ENCODE assay signal across 17 mouse cellular contexts in genomic region chr11:97066656-97067360, GRCm38 (mm10). TPM values are rescaled to one million over a fixed set of nuclear protein-coding genes. Genes with fewer than 3 reads are reported as not detected.
DNase-seq lines count a peak whose midpoint lies in the region; ATAC-seq and TF ChIP-seq lines count a peak whose summit lies in the region.
"Had no signal": no experiment of that assay in that cellular context is flagged by ENCODE, and none has a peak within 500 bp of the region (broad histone marks: within the 10 kb centered on the region; RNA-seq: fewer than 3 reads in every experiment).

No protein-coding gene starts in this region.

- no peaks in the 10 kb centered on the region for H3K4me1 ChIP-seq in lung, postnatal 0 days (ENCODE audit: insufficient read depth, low read depth, low read length)
- 0 out of 2 replicates have a peak, but pooled peaks cover 3% of the 10 kb centered on the region for H3K4me1 ChIP-seq in intestine, postnatal 0 days (replicated peaks; ENCODE audit: control insufficient read depth, insufficient read depth, low read length)
- H3K4me1 ChIP-seq: hindbrain, embryonic 15.5 days had no signal

- no peak for TF ChIP-seq EP300 in lung, postnatal 0 days (IDR thresholded peaks at IDR 0.05)

- no peak overlapping the region for H3K4me3 ChIP-seq in lung, postnatal 0 days (ENCODE audit: low read depth, low read length)
- no peak overlapping the region for H3K4me3 ChIP-seq in intestine, postnatal 0 days (ENCODE audit: low read depth, low read length)
- H3K4me3 ChIP-seq: heart, embryonic 15.5 days; hindbrain, embryonic 15.5 days; left cerebral cortex, adult 2 months; myocyte had no signal

- 59% methylated on average over 22 of the region's 22 CpGs for WGBS in lung, postnatal 0 days
- WGBS in intestine, postnatal 0 days: 47% methylated on average over 22 of the region's 22 CpGs

- no peak overlapping the region for H3K27ac ChIP-seq in lung, postnatal 0 days (ENCODE audit: low read length)
- H3K27ac ChIP-seq in intestine, postnatal 0 days (ENCODE audit: low read depth, low read length): no peak overlapping the region
- H3K27ac ChIP-seq: heart, embryonic 15.5 days; hindbrain, embryonic 15.5 days; left cerebral cortex, adult 2 months had no signal

- peak; percentile 53 for ATAC-seq in lung, postnatal 0 days
- peak; percentile 75 for ATAC-seq in intestine, postnatal 0 days
- ATAC-seq in monocyte, adult 5-6 weeks (replicated peaks; ENCODE audit: insufficient number of reproducible peaks, low FRiP score, low TSS enrichment, poor library complexity, severe bottlenecking): no peak

- H3K4me2 ChIP-seq in lung, postnatal 0 days (replicated peaks; ENCODE audit: low read depth, low read length): no peak overlapping the region
- no peak overlapping the region for H3K4me2 ChIP-seq in intestine, postnatal 0 days (replicated peaks; ENCODE audit: low read depth)
- H3K4me2 ChIP-seq: heart, embryonic 15.5 days; hindbrain, embryonic 15.5 days had no signal

- H3K36me3 ChIP-seq in lung, postnatal 0 days (ENCODE audit: insufficient read depth, low read length): peaks cover 8% of the 10 kb centered on the region; the same call in 1 of the 2 replicates
- peaks cover 25% of the 10 kb centered on the region for H3K36me3 ChIP-seq in intestine, postnatal 0 days (ENCODE audit: control insufficient read depth, insufficient read depth)
- H3K36me3 ChIP-seq: heart, embryonic 15.5 days had no signal

- H3K9ac ChIP-seq in lung, postnatal 0 days (replicated peaks; ENCODE audit: low read depth): no peak overlapping the region
- H3K9ac ChIP-seq in intestine, postnatal 0 days (ENCODE audit: low read depth, low read length): no peak overlapping the region
- H3K9ac ChIP-seq: heart, embryonic 15.5 days; hindbrain, embryonic 15.5 days had no signal

- DNase-seq in heart, adult 11 months: peak; percentile 88
- no peak for DNase-seq in heart, adult 18-20 months
- no peak for DNase-seq in lung, postnatal 0 days (ENCODE audit: low spot score)
- DNase-seq in lung, postnatal 25 days (ENCODE audit: low spot score): no peak
- DNase-seq in ZHBTc4 (ENCODE audit: low read depth, low spot score): peak; percentile 96
- no peak for DNase-seq in urinary bladder, postnatal 14 days (ENCODE audit: low spot score)
- DNase-seq: adrenal gland, postnatal 36 days; right cerebral cortex, postnatal 25 days had no signal

- no peaks in the 10 kb centered on the region for H3K27me3 ChIP-seq in lung, postnatal 0 days (replicated peaks; ENCODE audit: insufficient read depth, low read length)
- no peaks in the 10 kb centered on the region for H3K27me3 ChIP-seq in intestine, postnatal 0 days (replicated peaks; ENCODE audit: control insufficient read depth, insufficient read depth, low read length)
- H3K27me3 ChIP-seq: heart, embryonic 15.5 days; hindbrain, embryonic 15.5 days had no signal

- no peak for TF ChIP-seq CTCF in lung, postnatal 0 days (IDR thresholded peaks at IDR 0.05)
- TF ChIP-seq CTCF in intestine, postnatal 0 days (IDR thresholded peaks at IDR 0.05; ENCODE audit: low read depth): no peak

- H3K9me3 ChIP-seq in lung, postnatal 0 days (ENCODE audit: low read length): no peaks in the 10 kb centered on the region
- no peaks in the 10 kb centered on the region for H3K9me3 ChIP-seq in intestine, postnatal 0 days (ENCODE audit: control insufficient read depth)
- H3K9me3 ChIP-seq: G1E; heart, embryonic 15.5 days; hindbrain, embryonic 15.5 days had no signal

RNA-seq across cellular contexts. Expression of gene Osbpl7, which starts 16.4 kb away (rescaled TPM):
- 1 to 10 TPM; 3.8 to 5.1 TPM for total RNA-seq in heart, adult 18-20 months (2021)
- 11.4 and 11.9 TPM in 2 replicates for polyA plus RNA-seq in lung, postnatal 0 days (2015; fragmentation: Nextera tagmentation; extraction: Ambion mirVana)
- 10.6 and 12.0 TPM in 2 replicates for polyA plus RNA-seq in intestine, postnatal 0 days (2015; fragmentation: Nextera tagmentation; extraction: Ambion mirVana)
- 10.0 to 13.1 TPM (median 11.3 TPM) in 3 replicates for total RNA-seq in monocyte, adult 5-6 weeks (2017)

RNA-seq across cellular contexts. Expression of gene Mrpl10, which starts 25.4 kb away (rescaled TPM):
- 10 to 100 TPM; 92.1 to 94.8 TPM for total RNA-seq in heart, adult 18-20 months (2021)
- polyA plus RNA-seq in lung, postnatal 0 days (2015; fragmentation: Nextera tagmentation; extraction: Ambion mirVana): 50.8 and 53.5 TPM in 2 replicates
- polyA plus RNA-seq in intestine, postnatal 0 days (2015; fragmentation: Nextera tagmentation; extraction: Ambion mirVana): 50.7 and 50.8 TPM in 2 replicates
- total RNA-seq in monocyte, adult 5-6 weeks (2017): 12.3 to 17.5 TPM (median 13.4 TPM) in 3 replicates

RNA-seq across cellular contexts. Expression of gene Lrrc46, which starts 25.6 kb away (rescaled TPM):
- total RNA-seq in heart, adult 18-20 months (2021): under 1 TPM; 0.25 to 0.36 TPM
- 7.5 and 9.8 TPM in 2 replicates for polyA plus RNA-seq in lung, postnatal 0 days (2015; fragmentation: Nextera tagmentation; extraction: Ambion mirVana)
- polyA plus RNA-seq in intestine, postnatal 0 days (2015; fragmentation: Nextera tagmentation; extraction: Ambion mirVana): 0.17 and 0.18 TPM in 2 replicates
- not detected in 3 replicates for total RNA-seq in monocyte, adult 5-6 weeks (2017)

RNA-seq across cellular contexts. Expression of gene Scrn2, which starts 37.1 kb away (rescaled TPM):
- total RNA-seq in heart, adult 18-20 months (2021): 10 to 100 TPM; 15.4 TPM
- 15.7 and 17.2 TPM in 2 replicates for polyA plus RNA-seq in lung, postnatal 0 days (2015; fragmentation: Nextera tagmentation; extraction: Ambion mirVana)
- 24.1 and 24.5 TPM in 2 replicates for polyA plus RNA-seq in intestine, postnatal 0 days (2015; fragmentation: Nextera tagmentation; extraction: Ambion mirVana)
- 2.3 to 3.2 TPM (median 2.9 TPM) in 3 replicates for total RNA-seq in monocyte, adult 5-6 weeks (2017)

RNA-seq across cellular contexts. Expression of gene Tbx21, which starts 48.3 kb away (rescaled TPM):
- under 1 TPM; 0.10 to 0.41 TPM for total RNA-seq in heart, adult 18-20 months (2021)
- polyA plus RNA-seq in lung, postnatal 0 days (2015; fragmentation: Nextera tagmentation; extraction: Ambion mirVana): 0.12 and 0.13 TPM in 2 replicates
- polyA plus RNA-seq in intestine, postnatal 0 days (2015; fragmentation: Nextera tagmentation; extraction: Ambion mirVana): 0.09 and 0.13 TPM in 2 replicates
- 25.3 to 119 TPM (median 30.9 TPM) in 3 replicates for total RNA-seq in monocyte, adult 5-6 weeks (2017)
- total RNA-seq: G1E; megakaryocyte progenitor cell, adult 5-6 weeks had no signal
- polyA plus RNA-seq: G1E; kidney, embryonic 14.5 days; myocyte had no signal

Comparison
In these comparisons a context has a peak if more than half of its experiments do, and no peak if none do; other contexts are left out.
1. DNase-seq: peak in heart, adult 11 months (single experiment) and ZHBTc4 (single experiment); none in heart, adult 18-20 months (0 of 2), lung, postnatal 0 days (single experiment), lung, postnatal 25 days (single experiment) and urinary bladder, postnatal 14 days (single experiment).